ENCODE assay signal across 9 mouse cellular contexts in genomic region chr16:35913526-35913925, GRCm38 (mm10). TPM values are rescaled to one million over a fixed set of nuclear protein-coding genes. Genes with fewer than 3 reads are reported as not detected.
DNase-seq lines count a peak whose midpoint lies in the region; ATAC-seq lines count a peak whose summit lies in the region.
"Had no signal": no experiment of that assay in that cellular context is flagged by ENCODE, and none has a peak within 500 bp of the region (broad histone marks: within the 10 kb centered on the region; RNA-seq: fewer than 3 reads in every experiment).

No protein-coding gene starts in this region.

- H3K9ac ChIP-seq in hindbrain, embryonic 11.5 days (ENCODE audit: low read depth, low read length) = no peak overlapping the region
- no peak overlapping the region for H3K9ac ChIP-seq in hindbrain, embryonic 14.5 days
- H3K9ac ChIP-seq: neural tube, embryonic 13.5 days had no signal

- H3K36me3 ChIP-seq in hindbrain, embryonic 11.5 days (ENCODE audit: control insufficient read depth, insufficient read depth, low read length) = no peaks in the 10 kb centered on the region
- no peaks in the 10 kb centered on the region for H3K36me3 ChIP-seq in hindbrain, embryonic 14.5 days (replicated peaks; ENCODE audit: control insufficient read depth, insufficient read depth)
- H3K36me3 ChIP-seq: neural tube, embryonic 13.5 days had no signal

- no peaks in the 10 kb centered on the region for H3K9me3 ChIP-seq in hindbrain, embryonic 11.5 days (ENCODE audit: control insufficient read depth, low read length)
- H3K9me3 ChIP-seq in hindbrain, embryonic 14.5 days (ENCODE audit: control insufficient read depth, low read length) = no peaks in the 10 kb centered on the region

- H3K4me2 ChIP-seq in hindbrain, embryonic 11.5 days (replicated peaks; ENCODE audit: low read depth, low read length) = no peak overlapping the region
- H3K4me2 ChIP-seq in hindbrain, embryonic 14.5 days (replicated peaks) = no peak overlapping the region
- H3K4me2 ChIP-seq: neural tube, embryonic 13.5 days had no signal

- H3K4me3 ChIP-seq in hindbrain, embryonic 11.5 days (ENCODE audit: low read depth, low read length) = no peak overlapping the region
- H3K4me3 ChIP-seq in hindbrain, embryonic 14.5 days (replicated peaks; ENCODE audit: low read length) = no peak overlapping the region
- H3K4me3 ChIP-seq: neural tube, embryonic 13.5 days had no signal

- no peak overlapping the region for H3K27ac ChIP-seq in hindbrain, embryonic 11.5 days (ENCODE audit: low read depth, low read length)
- no peak overlapping the region for H3K27ac ChIP-seq in hindbrain, embryonic 14.5 days
- H3K27ac ChIP-seq: neural tube, embryonic 13.5 days had no signal

- DNase-seq in hindbrain, embryonic 11.5 days (ENCODE audit: low spot score) = peak; percentile 30
- DNase-seq in hindbrain, embryonic 14.5 days (ENCODE audit: low spot score) = no peak
- DNase-seq in thymus, postnatal 0 days (ENCODE audit: low spot score) = peak; percentile 29
- no peak for DNase-seq in thymus, adult 18-20 months
- peak; percentile 56 for DNase-seq in thymus, postnatal 4 days
- DNase-seq in right cerebral cortex, adult 18-20 months = no peak
- DNase-seq in gastrocnemius, postnatal 25 days = no peak

- WGBS in hindbrain, embryonic 11.5 days = 77% methylated on average over 1 of the region's 1 CpGs
- WGBS in hindbrain, embryonic 14.5 days = 79% methylated on average over 1 of the region's 1 CpGs

- no peaks in the 10 kb centered on the region for H3K27me3 ChIP-seq in hindbrain, embryonic 11.5 days (ENCODE audit: control insufficient read depth, insufficient read depth, low read length)
- H3K27me3 ChIP-seq in hindbrain, embryonic 14.5 days (ENCODE audit: control insufficient read depth, insufficient read depth, low read length) = no peaks in the 10 kb centered on the region
- H3K27me3 ChIP-seq: neural tube, embryonic 13.5 days had no signal

- no peaks in the 10 kb centered on the region for H3K4me1 ChIP-seq in hindbrain, embryonic 11.5 days (replicated peaks; ENCODE audit: control insufficient read depth, insufficient read depth, low read length)
- H3K4me1 ChIP-seq in hindbrain, embryonic 14.5 days (replicated peaks; ENCODE audit: control insufficient read depth, insufficient read depth, low read length) = no peaks in the 10 kb centered on the region
- H3K4me1 ChIP-seq: neural tube, embryonic 13.5 days had no signal

- no peak for ATAC-seq in hindbrain, embryonic 11.5 days (ENCODE audit: low FRiP score)
- no peak for ATAC-seq in hindbrain, embryonic 14.5 days (ENCODE audit: low FRiP score)
- peak; percentile 36 for ATAC-seq in inflammation-experienced regulatory T-cells, adult 6 months

RNA-seq across cellular contexts. Expression of gene Parp9, which starts 24.7 kb away (rescaled TPM):
- 2.0 and 2.7 TPM in 2 replicates for polyA plus RNA-seq in hindbrain, embryonic 11.5 days (2014; fragmentation: Nextera tagmentation; extraction: Ambion mirVana)
- polyA plus RNA-seq in hindbrain, embryonic 14.5 days (2014; fragmentation: Nextera tagmentation; extraction: Ambion mirVana) = 2.2 and 2.6 TPM in 2 replicates
- polyA plus RNA-seq in thymus, postnatal 0 days (2015; fragmentation: Nextera tagmentation; extraction: Ambion mirVana) = 39.6 and 44.4 TPM in 2 replicates
- 10 to 100 TPM; 62.4 to 76.7 (median 76.5) TPM for polyA plus RNA-seq in inflammation-experienced regulatory T-cells, adult 6 months (2017; shearing (Covaris generic))
- total RNA-seq in gastrocnemius, postnatal 25 days (2021) = 1 to 10 TPM; 4.0 to 4.3 TPM

RNA-seq across cellular contexts. Expression of gene Dtx3l, which starts 25.4 kb away (rescaled TPM):
- polyA plus RNA-seq in hindbrain, embryonic 11.5 days (2014; fragmentation: Nextera tagmentation; extraction: Ambion mirVana) = 2.2 and 2.5 TPM in 2 replicates
- polyA plus RNA-seq in hindbrain, embryonic 14.5 days (2014; fragmentation: Nextera tagmentation; extraction: Ambion mirVana) = 1.2 and 1.7 TPM in 2 replicates
- 24.9 and 26.4 TPM in 2 replicates for polyA plus RNA-seq in thymus, postnatal 0 days (2015; fragmentation: Nextera tagmentation; extraction: Ambion mirVana)
- polyA plus RNA-seq in inflammation-experienced regulatory T-cells, adult 6 months (2017; shearing (Covaris generic)) = 10 to 100 TPM; 47.2 to 59.8 (median 52.9) TPM
- 1 to 10 TPM; 3.2 to 4.2 TPM for total RNA-seq in gastrocnemius, postnatal 25 days (2021)

RNA-seq across cellular contexts. Expression of gene Parp14, which starts 42.2 kb away (rescaled TPM):
- 0.25 and 0.47 TPM in 2 replicates for polyA plus RNA-seq in hindbrain, embryonic 11.5 days (2014; fragmentation: Nextera tagmentation; extraction: Ambion mirVana)
- 0.38 and 0.66 TPM in 2 replicates for polyA plus RNA-seq in hindbrain, embryonic 14.5 days (2014; fragmentation: Nextera tagmentation; extraction: Ambion mirVana)
- polyA plus RNA-seq in thymus, postnatal 0 days (2015; fragmentation: Nextera tagmentation; extraction: Ambion mirVana) = 5.3 and 5.5 TPM in 2 replicates
- 10 to 100 TPM; 36.0 to 48.6 (median 36.6) TPM for polyA plus RNA-seq in inflammation-experienced regulatory T-cells, adult 6 months (2017; shearing (Covaris generic))
- 1 to 10 TPM; 3.2 to 3.3 TPM for total RNA-seq in gastrocnemius, postnatal 25 days (2021)

Comparison
In these comparisons a context has a peak if more than half of its experiments do, and no peak if none do; other contexts are left out.
1. DNase-seq: peak in hindbrain, embryonic 11.5 days (single experiment), thymus, postnatal 0 days (single experiment) and thymus, postnatal 4 days (single experiment); none in hindbrain, embryonic 14.5 days (single experiment), thymus, adult 18-20 months (0 of 2), right cerebral cortex, adult 18-20 months (single experiment) and gastrocnemius, postnatal 25 days (single experiment).
2. RNA of gene Parp9, which starts 24.7 kb away (polyA plus RNA-seq): 62.4 to 76.7 TPM in inflammation-experienced regulatory T-cells, adult 6 months and 39.6 to 44.4 TPM in thymus, postnatal 0 days; 2.2 to 2.6 TPM in hindbrain, embryonic 14.5 days and 2.0 to 2.7 TPM in hindbrain, embryonic 11.5 days; every median in the first group is over 10 times any median in the second.